Mouse (Mus musculus): Measurements from ENCODE around the gene Parp8.

Parp8 gene
- long read RNA-seq, experiment 1, partial matches to known transcripts = 0 of 3 reads
- long read RNA-seq, experiment 1, other reads (novel, unspliced or antisense) = 1 of 3 reads
- long read RNA-seq, experiment 2, partial matches to known transcripts = 2 of 4 reads
- long read RNA-seq, experiment 2, other reads (novel, unspliced or antisense) = 2 of 4 reads

DNA sequence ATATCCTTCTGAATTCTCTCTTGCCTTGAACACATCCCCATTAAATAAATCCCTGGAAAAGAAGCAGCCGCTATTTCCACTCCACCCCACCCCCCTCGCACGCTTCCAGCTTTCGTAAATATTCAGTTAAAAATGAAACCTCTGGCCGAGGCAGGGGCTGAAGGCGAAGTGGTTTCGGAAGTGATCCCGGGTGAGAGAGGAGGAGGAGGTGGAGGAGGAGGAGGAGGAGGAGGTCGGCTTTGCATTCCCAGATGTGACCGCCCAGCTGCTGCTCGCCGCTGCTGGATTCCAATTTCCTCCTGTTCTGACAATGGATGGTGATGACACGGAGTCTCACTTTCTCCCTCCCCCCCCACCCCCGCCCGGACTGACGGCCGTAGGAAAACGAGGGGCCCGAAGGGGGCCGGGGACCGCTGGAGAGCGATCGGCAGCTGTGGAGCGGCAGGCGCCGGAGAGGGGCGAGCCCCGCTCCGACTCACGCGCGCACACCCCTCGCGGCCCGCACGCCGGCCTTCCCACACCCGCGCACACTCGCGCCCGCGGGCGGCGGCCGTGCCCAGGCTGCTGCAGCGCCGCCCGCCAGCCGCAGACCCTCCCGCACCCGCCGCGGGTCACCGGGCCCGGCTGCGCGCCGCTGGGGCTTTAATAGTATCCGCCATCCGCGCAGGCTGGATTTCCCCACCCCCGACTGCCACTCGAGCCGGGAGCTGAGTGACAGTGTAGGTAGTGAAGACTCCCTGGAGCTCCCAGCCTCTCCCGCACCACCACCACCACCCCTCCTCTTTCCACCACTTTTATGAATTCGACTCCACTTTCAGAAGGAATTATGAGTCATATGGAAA lies at the start of gene Parp8:
Parp8 (minus strand) TSS at position 312 of the 842 bp plus-strand sequence.
- intact Hi-C loops (cut with DNase I) = no loop called here

DNA sequence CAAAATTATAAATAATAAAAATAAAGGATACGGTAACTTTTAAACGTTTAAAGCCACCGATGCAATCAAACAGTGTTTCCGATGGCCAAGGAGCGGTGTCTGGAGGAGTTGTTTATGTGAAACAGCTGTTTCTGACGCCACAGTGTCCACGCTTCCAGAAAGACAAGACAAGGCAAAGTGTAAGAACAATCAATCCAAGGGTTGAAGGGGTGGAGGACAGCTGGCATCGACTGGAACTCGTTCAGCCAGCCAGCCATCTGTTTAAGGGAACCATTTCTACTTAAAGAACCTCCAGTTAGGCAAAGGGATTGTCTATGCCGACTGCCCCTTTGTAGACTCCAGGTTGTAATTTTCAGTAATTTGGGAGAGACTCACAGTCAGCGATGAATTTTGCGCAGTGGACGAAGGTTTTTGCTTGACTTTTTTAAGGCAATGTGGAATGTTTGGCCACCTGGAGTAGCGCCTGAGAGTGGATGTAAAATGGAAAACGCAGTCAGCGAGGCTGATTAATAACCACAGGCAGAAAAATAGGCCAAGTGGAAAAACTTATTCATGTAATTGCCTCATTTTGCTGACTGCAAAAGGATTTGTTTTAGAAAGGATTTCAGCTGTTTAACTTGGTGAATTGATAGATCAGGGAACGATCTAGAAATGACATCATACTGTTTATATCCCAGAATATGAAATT lies 37.4 kb upstream of the Parp8 start:
- intact Hi-C loops (cut with DNase I) = no loop called here

DNA sequence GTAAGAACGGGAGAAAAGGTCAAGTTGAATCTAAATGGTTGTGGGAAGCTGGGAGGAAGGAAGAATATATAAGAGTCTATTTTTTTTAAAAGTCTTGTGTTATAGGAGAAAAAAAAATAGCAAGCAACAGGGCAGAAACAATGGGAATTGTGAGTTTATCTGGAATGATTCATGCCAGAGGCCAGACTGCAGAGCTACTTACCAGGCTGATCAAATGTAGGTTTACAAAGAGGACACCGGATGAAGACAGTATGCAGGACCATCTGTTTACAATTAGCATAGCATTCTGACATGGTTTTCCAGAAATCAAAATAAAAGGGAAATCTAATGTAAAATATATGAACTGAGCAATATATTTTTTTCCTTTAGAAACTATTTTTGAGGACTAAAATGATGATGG lies 31.1 kb upstream of the Parp8 start:
- intact Hi-C loops (cut with DNase I) = no loop called here

DNA sequence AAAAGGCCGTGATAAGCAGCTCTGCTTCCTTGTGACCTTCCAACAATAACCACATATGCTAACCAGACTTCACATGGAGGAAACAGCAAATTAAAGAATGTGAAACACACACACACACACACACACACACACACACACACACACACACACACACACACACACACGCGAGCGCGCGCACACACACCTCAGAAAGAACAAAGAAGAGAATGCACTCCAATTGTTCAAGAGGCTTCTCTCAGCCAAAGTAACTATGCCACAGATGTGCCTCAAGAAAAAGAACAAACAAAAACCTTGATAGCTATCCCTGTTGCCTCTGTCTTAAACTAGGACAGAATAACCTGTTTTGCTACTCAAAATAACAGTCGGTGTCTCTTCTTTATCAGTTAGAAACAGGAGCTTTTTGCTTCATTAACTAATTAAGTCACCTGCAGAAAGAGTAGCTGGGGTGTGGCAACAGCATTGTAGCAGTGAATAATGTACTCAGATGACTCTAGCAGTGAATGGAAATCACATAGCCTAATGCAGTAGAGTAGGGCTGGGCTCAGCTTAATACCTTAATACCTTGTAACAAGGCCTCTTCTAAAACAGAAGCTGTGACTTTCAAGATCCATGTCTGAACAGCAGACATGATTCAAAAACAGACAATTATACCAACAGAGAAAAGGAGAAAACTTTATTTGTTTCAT lies 29.6 kb upstream of the Parp8 start:
- intact Hi-C loops (cut with DNase I) = no loop called here

DNA sequence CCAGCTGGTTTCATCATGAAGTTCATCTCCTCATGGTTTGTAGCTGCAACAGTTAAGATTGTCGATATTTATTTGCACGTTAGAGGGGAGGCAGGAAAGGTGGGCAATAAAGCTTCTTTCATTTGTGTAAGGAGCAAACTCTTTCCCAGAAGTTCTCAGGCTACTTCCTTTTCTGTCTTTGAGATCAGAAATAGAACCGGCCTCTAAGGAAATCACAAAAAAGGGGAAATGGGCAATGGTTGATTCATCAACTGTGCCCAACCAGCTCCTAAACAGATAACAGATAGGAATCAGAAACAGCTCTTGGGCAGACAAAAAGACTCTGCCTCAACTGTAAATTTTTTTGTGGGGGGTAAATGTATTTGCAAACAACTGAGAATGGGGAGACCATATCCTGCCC lies 27.4 kb upstream of the Parp8 start:
- intact Hi-C loops (cut with DNase I) = no loop called here

DNA sequence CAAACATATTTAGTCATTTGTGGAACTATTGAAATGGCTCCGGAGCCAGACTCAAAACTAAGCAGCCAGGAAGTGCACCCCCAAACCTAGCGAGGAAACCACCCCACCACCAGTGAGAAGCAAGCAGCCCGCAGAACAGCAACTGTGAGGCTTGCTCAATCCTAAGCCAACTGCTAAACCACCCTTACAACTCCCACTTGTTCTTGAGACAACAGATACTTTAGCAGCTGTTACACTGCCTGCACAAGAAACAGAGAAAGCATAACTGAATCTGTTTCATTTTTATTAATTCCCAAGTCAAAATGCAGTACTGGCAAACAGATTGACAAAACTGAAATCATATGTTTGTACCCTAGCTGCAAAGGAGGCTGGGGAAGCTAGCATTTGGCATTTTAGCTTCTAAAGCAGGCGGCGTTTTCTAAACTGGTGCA lies 23.2 kb upstream of the Parp8 start:
- intact Hi-C loops (cut with DNase I) = no loop called here

DNA sequence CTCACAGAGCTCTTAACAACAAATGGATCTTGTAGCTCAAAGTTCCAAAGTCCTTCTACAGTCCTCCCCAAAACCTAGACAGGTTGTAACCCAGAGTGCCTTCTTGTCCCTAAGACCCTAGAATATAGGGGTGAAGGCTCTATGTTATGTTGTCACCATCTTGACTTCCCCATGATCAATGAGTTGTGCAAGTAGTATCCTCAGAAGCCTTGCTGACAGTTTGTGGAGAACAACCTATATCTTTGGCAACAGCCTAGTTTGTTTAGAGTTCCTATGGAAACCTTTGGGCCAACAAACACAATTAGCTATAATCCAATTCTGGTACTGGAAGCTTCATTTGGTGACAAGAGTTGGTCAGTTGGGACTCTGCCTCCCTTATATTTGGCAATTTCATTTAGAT lies 18.2 kb upstream of the Parp8 start:
- intact Hi-C loops (cut with DNase I) = no loop called here

DNA sequence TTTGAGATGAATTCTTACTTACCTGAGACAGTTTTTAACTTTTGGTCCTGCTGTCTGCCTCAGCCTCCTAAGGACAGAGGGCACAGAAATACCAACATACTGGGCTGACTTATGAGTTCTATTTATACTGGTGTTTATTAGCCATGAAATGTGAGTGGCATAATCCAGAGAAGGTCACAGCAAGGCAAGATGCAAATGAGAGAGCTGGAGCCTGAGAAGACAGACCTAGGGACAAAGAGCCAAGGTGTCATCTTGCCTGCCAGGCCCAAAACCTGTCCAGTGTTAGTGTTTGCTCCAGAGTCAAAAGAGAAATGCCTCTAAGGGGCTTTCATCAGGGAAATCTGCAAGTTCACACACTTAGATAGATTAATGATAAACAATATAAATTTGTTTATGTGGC lies 15.7 kb upstream of the Parp8 start:
- intact Hi-C loops (cut with DNase I) = no loop called here

DNA sequence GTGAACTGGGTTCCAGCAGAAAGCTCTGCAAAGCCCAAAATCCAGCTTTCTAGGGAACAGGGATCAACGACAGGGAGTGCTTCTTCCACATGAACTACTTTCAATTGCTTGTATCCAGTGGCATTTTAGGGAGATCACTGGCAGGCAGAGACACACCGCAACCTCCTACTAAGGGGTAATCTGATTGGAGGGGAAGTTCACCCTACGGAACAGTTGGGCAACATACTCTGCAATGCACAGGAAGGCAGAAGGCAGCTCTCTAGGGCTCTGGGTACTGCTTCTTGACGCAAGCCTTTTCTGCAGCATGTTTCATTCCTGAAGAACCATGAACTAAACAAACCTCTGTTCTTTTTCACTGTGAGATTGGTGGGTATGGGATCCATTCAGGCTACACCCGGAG lies 10.9 kb upstream of the Parp8 start:
- intact Hi-C loops (cut with DNase I) = no loop called here

DNA sequence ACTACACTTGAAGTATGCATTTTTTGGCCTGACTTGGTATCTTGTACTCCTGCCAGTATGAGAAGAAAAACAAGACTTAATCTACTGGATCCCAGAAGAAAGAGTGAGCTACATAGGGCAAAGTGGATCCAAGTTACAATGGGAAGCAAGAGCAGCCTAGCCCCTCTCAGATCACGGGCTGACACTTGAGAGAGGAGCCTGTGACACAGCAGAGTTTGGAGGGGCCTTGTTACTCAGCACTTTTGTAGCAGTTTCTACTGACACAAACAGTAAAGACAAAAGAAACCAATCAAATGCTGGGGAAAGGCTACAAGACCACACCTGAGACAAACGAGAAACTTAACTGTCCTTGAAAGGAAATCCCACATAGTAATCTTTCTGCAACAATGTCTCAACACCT lies 9.8 kb upstream of the Parp8 start:
- intact Hi-C loops (cut with DNase I) = no loop called here

DNA sequence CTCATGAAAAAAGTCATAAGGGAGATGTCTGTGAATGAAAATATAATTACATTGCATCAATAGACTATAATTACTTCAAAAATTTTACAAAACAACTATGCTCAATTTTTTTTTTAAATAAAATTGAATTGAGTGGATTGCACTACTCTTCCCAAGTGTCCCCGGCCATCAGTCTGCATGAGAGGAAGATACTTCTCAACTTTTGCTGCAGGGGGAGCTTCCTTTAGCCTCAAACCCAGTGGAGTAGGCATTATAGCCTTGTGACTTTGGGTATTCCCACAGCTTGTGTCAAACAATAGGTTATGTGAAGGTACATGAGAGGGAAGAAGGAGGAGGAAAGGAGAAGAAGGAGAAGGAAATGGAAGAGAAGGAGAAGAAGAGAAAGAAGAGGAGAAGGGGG lies 9.3 kb upstream of the Parp8 start:
- intact Hi-C loops (cut with DNase I) = no loop called here

DNA sequence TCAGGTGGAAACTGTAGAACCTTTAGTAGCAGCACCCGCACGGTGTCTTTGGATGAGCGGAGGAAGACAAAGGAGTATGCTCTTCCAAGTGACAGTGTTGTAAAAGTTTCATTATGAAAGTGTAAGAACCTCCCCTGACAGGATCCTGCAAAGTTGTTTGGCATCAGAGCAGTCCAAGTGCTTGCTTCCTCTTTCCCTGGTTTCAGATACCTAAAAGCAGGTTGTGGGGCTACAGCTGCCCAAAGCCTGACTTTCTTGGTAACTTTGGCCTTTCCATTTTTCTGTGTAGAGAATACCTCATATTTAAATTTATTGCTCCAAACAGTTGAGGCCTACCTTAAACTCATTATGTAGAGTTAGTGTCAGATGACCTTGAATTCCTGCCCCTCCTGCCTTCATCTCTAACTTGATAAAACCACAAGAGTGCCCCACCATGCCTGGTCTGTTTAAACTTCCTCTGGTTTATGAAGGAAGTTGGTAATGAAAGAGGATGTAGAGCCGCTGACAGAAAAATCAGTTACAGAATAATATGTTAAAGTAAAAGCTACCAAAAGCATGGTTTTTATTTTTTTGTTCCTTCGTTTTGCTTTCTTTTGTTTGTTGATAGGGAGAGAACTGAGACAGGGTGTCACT lies 8.5 kb upstream of the Parp8 start:
- intact Hi-C loops (cut with DNase I) = no loop called here

DNA sequence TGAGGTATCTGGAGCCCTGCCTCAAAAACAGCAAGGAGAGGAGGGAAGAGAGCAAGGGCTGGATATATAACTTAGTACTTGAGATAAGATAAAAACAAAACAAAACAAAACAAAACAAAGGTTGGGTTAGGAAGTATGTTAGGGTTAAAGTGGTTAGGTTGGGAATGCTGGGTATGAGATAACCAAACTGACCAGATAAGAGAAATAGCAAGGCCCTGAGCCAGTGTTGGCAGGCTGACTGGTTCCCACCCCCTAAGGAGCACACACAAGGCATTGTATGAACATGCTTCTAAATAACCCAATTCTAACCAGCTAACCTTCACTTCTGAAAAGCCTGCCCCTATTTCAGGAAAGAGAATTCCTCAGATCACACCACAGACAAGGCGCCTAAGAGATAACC lies 7.1 kb upstream of the Parp8 start:
- intact Hi-C loops (cut with DNase I) = no loop called here

DNA sequence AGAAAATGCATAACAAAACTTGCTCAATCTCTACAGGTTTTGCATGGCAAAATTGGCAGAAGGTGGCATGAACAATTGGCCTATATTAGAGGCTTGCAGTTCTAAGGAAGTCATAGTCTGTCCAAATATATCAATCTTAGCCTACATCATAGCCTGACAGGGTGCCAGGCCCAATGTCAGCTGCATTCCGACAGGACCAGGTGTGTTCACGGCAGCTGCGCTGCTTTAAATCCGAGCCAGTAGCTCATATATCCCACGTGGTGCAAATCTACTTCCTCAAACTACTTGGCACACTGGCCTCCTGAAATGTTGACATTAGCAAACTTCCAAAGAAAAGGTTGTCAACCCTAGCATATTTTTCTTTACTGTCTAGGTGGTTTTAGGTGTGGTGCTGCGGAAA lies 6.2 kb upstream of the Parp8 start:
- intact Hi-C loops (cut with DNase I) = no loop called here

DNA sequence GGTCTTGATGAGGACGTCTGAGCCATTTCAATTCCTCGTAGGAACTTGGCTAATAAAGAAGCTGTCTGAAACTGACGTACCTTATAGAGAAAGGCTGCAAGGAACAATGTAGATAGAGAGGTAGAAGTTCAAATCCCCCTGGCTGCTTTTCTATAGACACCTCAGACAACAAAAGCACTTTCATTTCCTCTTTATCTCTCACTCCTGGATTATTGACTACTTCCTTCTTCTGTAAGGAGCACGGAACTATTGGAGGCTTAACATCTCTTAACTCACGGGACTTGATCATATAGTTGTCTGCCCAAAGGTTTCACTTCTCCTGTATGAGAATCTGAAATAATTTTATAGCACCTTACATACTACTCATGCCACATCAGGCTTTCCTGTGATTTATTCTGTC lies 2.9 kb upstream of the Parp8 start:
- intact Hi-C loops (cut with DNase I) = no loop called here

DNA sequence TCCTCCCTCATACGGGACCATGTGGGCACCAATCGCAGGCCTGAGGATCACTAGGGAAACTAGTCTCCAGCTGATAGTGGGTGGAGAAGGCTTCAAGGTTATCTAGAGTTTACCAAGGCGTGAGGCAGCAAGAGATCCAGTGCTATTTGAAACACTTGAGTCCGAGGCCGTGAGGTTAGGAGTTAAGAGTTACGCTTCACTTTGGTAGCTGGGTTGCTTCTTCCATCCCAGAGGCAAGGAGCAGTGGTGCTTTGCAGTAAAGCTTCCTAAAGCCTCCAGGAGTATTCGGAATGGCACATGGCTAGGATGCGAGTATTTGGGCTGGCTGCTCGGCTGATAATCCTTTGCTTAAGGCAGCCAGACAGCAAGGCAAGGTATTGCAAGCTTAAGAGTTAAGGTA lies 2.0 kb upstream of the Parp8 start:
- intact Hi-C loops (cut with DNase I) = no loop called here

DNA sequence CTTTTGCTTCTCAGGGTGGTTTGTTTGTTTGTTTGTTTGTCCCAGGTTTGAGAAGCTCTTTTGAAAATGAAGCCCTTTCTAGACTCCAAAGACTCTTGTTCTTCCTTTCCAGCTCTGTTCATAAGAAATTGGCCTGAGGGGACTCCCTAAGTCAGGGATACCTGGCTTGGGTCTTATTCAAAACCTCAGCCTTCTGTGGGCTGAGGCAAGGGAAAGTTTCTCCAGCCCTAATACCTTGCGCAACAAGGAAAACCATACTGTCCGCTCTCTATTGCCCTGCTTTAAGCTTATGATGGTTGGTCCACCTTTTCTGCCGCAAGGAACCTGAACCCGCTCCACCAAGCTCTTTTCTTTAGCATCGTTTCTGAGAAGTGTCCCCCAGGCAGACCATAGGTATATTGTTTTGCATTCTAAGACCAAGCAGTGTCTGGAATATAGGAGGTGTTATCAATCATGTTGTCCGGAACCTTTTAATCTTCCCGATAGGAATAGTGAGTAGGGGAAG lies 991 bp upstream of the Parp8 start:
- intact Hi-C loops (cut with DNase I) = no loop called here

DNA sequence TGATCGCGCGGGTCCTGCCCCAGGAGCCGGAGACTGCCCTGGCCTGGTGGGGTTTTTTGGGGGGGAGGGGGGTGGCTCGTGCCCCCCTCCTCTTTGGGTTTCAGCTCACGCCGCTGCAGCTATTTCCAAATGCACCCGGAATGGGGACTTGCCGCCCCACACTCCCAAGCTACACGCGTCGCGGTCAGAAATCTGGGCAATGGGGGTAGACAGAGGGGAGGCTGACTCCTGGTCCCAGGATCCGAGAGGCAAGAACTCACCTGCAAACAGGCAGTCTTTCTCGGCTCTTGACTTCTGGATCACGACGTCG lies 466 bp downstream of the Parp8 start:
- intact Hi-C loops (cut with DNase I) = no loop called here

DNA sequence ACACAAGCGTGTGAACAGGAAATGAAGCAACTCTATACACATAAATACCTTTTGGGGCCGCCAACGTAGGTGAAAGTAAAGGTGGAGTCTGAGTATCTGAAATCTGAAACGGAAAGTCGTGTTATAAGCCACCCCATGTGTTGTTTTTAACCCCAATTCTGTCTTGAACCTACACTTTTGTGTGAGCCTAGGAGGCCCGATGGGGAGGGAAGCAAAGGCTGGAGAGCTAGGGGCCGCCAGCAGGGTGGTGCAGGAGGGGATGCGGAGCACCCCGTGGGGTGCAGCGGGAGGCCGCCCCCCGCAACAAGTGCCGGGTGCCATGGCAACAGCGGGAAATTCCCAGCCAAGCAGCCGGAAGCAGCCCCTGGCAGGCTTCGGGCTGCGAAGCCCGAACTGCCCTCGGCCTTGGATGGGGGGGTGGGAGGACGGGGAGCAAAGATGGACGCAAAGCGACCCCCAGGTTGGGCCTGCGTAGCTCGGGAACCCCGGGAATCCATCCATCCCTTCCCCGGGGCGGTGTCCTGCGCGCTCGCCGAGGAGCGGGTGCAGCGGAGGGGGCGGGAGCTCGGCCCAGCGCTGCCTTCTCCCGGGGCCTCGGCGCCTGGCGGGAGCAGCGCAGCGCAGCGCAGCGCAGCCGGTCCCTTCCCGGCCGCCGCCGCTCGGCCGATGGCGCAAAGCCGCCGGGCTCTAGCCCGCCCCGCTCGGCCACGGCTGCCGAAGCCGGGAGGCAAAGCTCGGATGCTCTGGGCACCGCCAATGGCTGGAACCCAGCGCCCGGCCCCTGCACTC lies 1.0 kb downstream of the Parp8 start:
- intact Hi-C loops (cut with DNase I) = no loop called here

DNA sequence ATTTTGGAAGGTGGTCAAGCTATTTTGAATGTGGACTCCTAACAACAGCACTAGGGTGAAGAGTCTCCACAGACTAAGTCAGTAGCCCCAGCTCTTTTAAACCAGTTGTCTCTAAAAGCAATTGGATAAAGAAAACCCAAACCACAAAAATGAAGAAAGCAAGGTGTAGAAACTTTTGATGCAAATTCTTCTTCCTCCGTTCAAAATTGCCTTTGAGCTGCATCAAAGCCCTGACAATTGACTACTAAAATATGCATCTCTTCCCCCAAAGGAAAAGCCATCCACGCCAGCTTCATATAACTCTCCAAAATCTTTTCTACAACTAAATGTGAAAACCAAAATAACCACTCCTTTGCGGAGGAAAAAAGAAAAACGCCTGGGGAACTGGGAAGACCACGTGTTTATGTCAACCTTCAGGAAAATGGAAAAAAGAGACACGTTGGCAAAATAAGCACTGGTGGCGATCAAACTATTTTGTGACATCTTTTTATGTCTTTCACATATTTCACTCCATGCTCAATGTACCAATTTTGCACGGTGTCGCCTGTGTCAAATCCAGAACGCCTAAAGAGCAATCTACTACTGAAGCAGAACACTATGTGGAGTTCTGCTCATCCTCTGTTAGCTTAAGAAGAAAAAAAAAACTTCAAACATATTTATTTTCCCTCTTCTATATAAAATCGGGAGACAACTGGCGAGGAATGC lies 1.8 kb downstream of the Parp8 start:
- intact Hi-C loops (cut with DNase I) = no loop called here

Data from adrenal gland (tissue).